Mouse (Mus musculus) kidney, adult 2 months (tissue): ENCODE measurements around the gene Rpia.

Source experiments
- CTCF ChIP-seq: fragments of 200-500 bp; conservative IDR thresholded peaks from 2 replicates; pipeline ENCODE4 v1.5.1; 2011; ENCODE audit warnings: low read depth, mild to moderate bottlenecking, control low read depth, low read length, moderate library complexity, mixed read lengths; ENCODE audit not compliant: insufficient read depth, insufficient read length
- POLR2A ChIP-seq: fragments of 200-500 bp; IDR thresholded peaks from one replicate; pipeline ENCODE4 v1.6.1; 2011; ENCODE audit warnings: low read depth, low read length, control low read depth

DNA sequence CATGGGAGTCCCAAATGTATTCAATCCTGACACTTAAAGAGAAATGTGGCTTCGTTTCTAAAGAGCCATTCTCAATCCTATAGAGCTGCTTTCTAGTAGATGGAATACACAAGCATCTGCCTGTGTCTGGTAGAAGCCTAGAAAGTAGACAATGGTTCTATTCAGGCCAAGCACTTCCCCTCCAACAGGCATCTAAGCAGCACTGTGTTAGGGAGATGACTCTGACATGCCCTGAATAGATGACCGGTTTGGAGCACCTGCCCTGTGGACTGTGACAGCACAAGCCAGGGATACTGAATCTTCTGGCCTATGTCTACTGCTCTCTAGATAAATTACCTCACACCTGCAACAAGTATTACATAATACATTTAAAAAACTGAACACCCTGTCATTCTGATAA is 17.7 kb downstream of the Rpia start:
- TF ChIP-seq CTCF (no peak), POLR2A (no peak)
